Mouse (Mus musculus) CD4-positive helper T cell, adult 2 months (primary cell): ENCODE results near the gene Arhgef6.

Source experiments
- DNase-seq: peaks from one replicate; pipeline ENCODE4 v3.0.0-alpha.2; 2012; ENCODE audit warnings: low read depth, missing footprints, low spot score

Arhgef6 gene

DNA sequence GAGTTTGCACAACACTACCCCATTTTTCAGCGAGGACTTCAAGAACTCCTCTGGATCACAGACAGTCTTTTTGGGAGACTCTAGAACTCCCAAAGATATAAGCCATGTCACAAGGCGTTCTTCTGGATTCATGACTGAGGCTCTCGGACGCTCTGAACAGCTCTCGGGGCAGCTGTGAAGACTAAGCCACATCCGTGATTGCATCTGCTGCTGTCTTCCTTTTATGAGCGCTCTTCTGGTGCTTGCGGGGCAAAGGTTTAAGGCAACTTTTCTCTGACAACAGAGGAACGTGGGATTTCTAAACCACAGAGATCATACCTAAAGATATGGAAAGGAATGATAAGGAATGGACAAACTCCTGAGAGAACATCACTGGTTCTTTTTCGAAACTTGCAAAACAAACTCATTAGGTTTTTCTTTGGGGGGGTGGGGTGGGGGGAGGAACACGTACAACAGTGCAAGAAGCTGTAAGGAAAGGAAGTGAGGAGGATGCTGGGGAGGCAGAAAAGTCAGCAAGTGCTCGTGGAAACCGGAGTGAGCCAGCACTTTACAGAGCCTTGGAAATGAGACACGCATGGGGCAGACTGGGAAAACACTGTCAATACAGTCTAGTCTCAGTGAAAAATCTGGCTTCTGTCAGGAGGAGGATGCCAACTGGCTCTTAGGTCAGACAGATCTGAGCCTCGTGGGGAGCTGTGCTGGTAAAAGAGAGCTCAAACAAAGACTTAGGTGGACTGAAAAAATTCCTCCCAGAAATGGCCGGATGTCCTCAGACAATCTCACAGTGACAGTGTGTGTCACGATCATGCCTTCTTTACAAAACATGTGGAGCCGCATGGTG lies at the start of gene Arhgef6:
Arhgef6 (minus strand) TSS at position 359 of the 841 bp plus-strand sequence.
- peak; percentile 66 for DNase-seq

DNA sequence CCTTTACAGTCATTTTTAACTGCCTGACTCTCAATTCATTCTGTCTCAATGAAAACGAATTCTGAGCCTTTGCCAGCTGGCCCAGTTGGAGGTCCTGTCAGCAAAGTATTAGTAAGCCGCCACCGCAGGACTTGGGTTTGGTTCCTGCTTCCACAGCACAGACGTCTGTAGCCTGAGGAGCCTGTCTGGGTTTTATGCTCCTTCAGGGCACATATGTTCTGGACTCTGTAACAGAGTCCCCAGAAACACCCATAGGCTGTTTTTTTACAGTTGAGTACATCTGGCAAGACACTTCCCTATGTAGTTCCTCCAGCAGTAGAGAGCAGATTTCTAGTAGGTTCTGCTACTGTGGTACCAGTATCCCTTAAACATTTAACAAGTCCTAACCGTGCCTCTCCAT lies 42.4 kb upstream of the Arhgef6 start:
- DNase-seq, result no peak

DNA sequence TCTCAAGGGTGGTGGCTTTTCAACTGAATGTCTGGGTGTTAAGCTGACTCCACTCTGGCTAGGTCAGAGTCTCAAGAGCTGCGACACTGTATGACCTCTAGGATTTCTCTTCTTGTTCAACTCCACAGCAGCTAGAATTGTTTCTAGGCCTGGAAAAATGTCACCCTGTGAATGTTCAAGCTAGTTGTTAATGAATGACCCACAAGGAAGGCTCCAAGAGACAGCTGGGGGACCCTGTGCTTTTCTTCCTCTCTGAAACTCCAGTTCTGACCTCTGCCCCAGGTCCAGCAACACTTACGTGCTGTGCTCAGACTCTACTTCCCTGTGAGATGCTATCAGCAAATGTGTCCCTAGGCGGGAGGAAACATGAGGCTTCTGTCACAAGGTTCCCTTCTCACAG lies 40.0 kb upstream of the Arhgef6 start:
- no peak for DNase-seq

DNA sequence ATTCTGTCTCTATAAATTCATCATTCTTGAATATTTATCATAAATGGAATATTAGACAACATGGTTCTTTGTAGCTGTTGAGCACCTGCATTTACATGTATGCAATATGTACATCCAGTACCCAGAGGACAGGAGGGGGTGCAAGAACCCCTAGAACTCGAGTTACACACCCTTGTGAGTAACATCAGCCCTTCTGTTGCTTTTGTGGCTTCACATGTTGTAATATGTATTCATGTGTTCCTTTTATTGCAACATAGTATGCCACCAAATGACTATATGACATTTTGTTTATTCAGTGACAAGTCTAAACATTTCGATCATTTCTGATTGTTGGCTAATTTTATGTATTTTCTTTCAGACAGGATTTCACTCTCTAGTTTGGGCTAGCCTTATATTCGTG lies 38.6 kb upstream of the Arhgef6 start:
- no peak for DNase-seq

DNA sequence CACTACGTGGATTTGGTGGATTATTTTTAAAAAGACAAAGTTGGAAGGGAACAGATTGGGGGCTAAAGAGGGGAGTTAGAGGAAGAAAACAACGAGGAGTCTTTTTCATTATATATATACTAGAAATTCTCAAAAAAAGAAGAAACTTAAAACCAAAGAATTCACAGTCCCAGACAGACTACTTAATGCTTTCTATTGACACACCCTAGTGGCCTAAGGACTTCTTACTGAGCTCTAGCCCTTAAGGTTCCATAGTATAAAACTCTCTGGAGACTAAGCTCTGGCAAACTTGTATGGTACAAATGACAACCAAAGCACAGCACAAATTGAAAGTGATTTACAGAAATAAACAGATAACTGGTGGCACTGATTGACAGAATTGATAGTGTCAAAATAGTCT lies 35.5 kb upstream of the Arhgef6 start:
- no peak for DNase-seq

DNA sequence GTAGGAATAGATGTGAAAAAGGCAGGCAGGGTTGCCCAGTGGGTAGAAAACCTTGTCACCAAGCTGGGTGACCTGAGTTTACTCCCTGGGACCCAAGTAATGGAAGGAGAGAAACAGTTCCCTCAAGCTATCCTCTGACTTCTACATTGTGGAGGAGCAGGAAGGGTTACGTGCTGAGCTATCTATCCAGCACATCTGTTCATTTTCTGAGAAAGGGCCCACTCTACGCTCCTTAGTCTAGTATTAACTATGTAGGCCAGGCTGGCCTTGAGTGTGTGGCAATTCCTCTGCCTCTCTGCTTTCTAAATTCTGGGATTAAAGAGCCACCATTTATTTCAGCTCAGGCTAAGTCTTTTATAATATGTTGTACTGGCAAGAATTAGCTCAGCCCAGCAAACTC lies 35.0 kb upstream of the Arhgef6 start:
- no peak for DNase-seq

DNA sequence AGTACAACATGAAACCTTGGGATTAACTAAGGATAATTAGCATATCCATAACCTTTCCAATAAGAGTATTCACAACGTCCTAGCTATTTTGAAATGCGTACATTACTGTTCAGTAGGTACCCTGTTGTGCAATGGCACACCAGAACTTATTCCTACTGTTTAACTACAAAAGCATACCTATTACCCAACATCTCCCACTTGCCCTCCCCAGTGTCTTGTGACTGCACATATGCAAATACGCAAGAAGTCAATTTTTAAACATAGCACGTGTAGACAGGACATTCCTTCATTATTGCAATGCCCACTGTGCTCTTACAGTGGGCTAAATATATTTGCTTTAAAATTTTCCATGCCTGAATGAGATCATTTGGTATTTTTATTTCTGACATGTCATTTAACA lies 34.4 kb upstream of the Arhgef6 start:
- DNase-seq, result no peak

DNA sequence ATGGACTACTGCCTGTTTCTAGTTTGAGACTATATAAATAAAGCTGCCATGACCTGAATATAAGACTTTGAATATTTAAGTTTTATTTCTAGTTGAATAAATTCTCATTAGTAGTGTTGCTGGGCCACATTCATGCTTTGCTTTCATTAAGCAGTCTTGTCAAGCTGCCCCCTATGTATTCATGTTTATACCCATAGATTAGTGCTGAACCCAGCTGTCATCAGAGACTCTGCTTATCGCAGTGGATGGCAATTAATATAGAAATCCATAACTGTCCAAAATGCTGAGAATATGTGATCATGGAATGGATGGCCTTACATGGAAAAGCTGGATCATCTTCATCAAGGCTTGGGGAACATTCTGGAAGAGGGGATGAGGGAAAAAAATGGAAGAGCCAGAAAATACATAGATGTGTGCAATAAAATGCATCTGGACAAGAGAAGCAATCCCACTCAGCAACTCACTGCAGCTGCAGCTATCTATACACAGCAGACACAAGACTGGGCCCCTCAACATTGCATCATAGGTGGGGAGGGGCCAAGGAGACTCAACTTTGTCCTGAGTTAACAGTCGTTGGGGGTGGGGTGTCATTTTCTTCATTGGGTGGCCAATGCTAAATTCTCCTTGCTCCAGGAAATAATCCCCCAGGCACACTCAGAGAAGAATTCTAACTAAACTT lies 26.5 kb upstream of the Arhgef6 start:
- DNase-seq, result no peak

DNA sequence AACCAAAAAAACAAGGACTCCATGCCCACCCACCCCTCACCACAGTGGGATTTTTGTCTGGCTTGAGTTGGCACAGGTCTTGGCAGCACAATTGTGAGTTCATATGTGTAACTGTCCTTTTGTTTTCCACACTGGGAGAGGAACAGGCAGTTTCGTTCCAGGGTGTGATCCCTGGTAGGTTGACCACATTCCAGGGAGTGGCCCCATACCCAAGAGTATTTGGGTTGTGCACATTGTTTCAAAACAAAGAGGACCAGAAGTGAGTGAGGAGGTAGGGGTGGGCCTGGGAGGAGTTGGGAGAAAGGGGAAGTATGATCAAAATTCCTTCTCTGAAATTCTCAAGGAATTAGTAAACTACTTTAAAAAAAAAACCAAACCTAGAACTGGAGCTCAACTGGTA lies 20.8 kb upstream of the Arhgef6 start:
- DNase-seq, result no peak

DNA sequence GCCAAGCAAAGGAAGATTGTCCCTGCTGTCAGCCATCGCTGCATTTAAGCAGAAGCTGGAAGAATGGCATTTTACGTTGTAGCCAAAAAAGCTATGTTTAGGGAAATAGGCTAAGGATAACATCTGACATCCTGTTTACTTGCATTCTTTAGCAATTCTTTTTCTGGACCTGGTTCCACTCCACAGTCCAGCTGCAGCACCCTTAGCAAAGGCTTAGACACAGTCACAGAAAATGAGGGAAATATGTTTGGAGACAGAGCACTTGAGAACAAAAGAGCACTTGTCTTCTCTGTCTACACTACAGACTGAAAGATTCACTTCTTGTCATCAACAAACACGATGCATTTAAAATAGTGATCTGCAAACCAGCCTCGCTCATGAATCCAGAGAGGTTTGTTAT lies 691 bp upstream of the Arhgef6 start:
- DNase-seq, result no peak

DNA sequence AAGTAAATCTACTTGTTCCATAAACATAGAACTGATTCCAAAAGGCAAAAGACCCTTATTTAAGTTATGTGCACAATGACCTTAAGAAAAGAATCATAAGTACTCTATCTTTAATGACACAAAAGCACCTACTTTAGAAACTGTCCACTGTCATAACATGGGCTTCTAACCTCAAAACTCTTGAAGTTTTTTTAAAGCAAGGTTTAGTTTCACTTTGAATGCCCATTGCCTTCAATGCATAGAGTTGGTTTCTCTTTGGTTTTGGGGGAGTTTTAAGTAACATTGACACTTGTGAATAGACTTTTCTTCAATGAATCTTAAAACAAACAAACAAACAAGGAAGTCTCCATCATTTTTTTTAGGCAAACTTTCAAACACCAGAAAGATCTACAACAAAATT lies 947 bp downstream of the Arhgef6 start:
- DNase-seq, result peak; percentile 50

DNA sequence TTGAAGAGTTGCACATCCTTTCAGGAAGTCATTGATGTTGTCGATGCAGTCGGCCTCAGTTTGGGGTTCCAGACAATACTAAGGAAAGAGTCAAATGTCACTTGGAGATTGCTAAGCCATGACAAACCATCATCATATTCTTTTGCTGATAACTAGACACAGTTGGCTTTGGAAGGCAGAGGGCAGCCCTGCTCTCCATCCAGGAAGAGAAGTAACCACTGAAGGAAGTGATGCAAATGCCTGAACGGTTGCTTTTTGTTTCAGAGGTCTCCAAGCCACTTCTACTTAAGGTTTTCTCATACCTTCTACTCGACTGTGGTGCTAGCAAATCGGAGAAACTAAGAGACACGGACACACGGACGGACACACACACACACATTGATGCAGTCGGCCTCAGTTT lies 1.6 kb downstream of the Arhgef6 start:
- peak; percentile 53 for DNase-seq

DNA sequence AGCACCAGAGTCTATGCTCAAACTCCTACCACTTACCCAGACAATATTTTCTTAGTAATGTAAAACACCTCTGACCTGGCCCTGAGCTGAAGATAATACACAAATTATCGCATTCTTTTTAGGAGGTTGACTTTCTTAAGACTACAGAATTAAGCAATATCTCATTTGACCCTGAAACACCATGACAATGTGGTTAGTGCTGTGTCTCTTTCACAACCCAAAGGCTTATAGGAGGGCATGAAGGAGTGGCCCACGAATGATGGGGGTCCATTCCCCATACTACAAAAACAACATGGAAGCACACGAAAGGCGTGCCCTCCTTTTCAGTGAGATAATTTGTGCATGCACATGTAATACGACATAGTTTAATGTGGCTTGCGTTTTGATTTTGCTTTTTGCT lies 3.2 kb downstream of the Arhgef6 start:
- no peak for DNase-seq

DNA sequence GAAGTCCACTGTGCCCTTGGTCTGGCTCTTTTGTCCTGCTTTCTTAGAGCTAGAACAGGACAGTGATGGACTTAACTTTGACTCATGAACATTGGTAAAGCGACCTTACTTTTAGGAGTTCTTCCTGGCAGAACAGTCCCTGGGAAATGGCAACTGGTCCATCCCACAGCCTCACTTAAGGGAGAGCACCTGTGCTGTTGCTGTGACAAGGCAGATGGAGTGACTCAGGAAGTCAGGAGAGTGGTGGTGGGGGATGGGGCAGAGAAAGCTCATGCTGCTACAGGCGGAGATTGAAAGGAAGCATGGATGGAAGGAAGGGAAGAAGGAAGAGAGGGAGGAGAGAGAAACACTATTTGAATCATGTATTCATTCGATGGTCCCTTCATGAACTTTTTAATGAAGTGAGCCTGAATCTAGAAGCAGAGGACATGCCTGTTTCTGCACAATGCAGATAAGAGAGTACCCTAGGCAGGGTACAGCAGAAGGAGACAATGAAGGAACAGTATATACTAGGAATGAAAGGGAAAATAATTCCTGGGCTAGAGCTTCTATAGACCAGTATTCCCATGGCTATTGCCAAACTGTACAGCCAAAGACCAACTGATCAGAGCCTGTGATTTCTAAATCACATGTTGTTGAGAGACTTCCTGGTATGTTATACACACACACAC lies 10.7 kb downstream of the Arhgef6 start:
- DNase-seq, result no peak

DNA sequence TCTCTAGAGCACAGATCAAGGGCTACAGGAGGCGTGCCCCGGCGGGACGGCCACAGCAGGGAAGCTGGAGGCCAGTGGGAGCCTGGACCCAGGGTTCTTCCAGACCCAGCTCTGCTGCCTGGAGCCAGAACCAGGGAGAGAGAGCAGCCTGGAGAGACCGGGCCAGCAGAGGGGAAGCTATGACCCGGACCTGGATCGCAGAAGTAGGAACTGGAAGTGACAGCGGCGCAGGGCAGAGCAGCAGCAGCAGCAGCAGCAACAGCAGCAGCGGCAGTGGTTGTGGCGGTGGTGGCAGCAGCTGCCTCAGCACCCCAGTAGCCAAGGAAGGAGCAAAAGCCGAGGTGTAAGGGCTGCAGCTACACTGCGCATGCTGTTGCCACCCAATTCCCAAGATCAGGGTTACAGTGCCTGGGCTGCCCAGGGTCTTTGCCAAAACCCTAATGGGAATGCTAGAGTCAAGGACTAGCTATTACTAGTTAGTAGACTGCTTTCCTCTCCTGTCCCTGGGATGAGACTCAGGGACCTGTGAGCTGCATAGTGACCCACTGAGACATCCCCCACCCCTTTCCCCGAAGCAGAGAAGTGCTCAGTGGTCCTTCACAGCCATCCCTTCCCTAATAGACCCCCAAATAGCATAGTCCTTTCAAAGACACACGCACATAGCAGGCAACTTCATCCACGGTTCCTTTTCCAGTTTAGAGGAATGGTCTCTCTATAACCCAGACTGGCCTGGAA lies 11.9 kb downstream of the Arhgef6 start:
- DNase-seq, result peak; percentile 25

DNA sequence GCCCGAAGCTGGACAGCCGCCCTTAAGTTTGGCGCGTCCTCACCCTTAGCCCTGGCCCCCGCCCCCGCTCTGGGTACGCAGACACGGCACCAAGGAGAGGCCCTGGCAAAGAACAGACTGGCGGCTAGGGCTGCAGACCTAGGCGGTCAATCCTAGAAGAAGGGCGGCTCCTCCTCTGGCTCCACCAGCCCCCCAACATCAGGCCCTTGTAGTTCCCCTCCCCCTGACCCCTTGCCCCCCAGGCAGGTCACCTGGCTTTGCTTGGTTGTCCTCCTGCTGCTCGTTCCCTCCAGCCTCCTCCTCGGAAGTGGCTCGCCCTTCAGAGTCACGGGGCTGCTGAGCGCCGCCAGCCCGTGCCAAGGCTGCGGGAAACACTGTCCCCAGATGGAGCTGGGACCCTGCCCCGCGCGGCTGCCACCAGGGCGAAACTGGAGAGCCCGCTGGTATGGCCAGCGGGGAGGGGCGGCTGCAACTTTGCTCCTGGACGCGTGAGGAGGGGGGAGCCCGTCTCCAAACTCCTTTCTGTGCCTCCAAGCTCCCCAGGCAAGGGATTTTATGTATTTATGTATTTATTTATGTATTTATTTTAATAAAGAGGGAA lies 12.6 kb downstream of the Arhgef6 start:
- no peak for DNase-seq

DNA sequence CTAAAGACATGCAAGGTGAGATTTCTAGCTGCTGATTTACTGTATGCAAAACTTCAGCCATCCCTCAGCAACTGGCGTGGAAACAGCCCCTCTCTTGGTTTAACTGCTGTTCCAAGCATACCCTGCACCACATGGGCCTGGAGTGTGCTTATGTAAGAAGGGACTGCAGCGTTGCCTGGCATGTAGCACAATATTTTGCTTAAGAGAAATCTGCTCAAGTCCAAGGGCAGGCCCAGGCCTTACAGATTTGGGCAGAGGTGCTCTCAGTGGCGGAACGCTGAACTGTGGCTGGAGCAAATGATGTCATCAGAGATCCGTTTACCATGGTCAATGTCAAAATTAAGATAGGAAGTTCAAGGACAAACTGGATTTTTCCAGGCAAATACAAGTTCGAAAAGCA lies 13.6 kb downstream of the Arhgef6 start:
- no peak for DNase-seq

DNA sequence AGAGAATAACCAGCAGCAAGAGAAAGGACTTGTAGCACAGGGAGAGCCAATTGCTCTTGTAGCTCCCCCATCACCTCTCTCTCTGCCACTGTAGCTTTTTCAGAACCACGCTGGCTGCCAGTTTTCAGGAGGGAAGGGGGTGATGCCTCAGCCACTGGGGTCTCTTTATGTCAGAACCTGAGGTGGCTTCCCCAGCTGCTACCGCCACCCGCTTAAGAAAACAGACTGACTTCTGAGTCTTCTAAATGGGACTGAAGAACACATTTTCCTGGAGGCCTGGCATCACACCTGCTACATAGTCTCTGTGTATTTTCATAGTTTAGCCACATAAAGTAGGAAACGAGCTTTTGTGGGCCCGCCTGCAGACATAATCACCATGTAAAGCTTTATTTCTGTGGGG lies 26.5 kb downstream of the Arhgef6 start:
- no peak for DNase-seq

DNA sequence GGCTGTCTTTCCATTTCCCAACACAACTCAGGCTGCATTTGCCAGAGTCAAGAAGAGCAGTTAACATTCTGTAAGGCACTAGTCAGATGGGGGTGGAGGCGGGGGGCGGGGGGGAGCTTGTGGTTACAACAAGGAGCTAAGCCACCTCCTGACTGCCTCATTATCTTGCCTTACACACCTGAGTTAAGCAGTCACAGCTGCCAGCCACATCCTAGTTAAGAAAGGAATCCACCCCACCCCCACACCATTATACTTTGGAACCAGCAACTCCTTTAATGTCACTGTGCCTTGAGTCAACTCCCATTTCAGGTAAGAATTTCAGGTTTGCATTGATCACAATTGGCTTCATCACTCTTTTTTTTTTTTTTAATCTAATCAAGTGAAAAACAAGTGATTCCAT lies 28.5 kb downstream of the Arhgef6 start:
- peak; percentile 48 for DNase-seq

DNA sequence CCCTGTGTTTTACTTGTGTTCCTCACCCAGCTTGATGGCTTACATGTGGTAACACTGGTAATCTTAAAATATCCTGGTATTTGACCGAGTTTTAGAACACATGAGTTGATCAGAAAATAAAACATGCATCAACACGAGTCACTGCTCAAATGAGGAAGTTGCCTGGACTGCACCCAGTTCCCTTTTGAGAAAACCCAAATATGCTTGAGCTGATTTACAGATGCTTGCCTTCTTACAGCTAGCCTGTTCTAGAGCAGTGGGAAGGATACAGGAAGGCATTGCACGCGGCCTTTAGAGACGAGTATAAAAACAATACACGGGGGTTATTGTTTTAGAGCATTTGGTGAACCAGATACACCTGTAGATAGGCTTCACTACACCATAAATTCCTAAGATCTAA lies 31.8 kb downstream of the Arhgef6 start:
- DNase-seq, result no peak

DNA sequence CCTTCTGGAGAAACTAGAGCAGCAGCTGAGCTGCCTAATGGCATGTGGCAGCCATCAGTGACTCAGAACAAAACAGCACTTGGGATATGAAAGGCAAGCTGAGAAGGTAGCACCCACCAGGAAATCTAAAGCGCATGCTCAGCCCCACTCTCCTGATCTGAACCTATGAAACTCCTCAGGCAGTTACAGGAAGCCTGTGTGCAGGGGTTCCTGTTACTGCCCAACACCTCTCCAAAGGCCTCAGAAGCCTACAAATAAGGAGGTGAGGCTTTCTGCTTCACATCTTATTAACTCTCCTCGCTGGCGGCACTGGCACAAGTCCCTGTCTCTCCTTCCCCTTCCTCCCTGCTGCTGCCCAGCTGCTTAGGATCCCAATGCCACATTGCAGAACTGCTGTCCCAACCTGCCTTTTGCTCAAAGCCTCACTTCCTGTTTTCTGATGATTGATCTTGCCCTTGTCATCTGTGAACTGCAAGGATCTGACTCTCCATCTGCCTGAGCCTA lies 33.7 kb downstream of the Arhgef6 start:
- peak; percentile 80 for DNase-seq
